Mouse (Mus musculus): ENCODE results near the gene Harbi1.

DNA sequence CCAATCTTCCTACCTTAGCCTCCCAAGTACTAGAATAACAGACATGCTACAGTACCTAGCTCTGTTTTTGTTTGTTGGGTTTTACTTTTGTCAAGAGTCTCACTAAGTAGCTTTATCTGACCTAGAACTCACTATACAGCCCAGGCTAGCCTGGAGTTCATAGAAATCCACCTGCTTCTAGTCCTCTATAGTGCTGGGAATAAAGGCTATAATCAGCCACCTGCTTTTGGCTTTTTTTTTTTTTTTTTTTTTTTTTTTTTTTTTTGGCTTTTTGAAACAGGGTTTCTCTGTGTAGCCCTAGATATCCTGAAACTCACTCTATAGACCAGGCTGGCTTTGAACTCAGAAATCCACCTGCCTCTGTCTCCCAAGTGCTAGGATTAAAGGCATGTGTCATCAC is 13.3 kb downstream of the Harbi1 start:
- no peak for TF ChIP-seq CTCF (IDR thresholded peaks at IDR 0.05; ENCODE audit: insufficient read depth, low read length)
- no peak for TF ChIP-seq POLR2A (IDR thresholded peaks at IDR 0.05; ENCODE audit: borderline replicate concordance, extremely low read depth, low read depth, low read length)
